Mouse (Mus musculus) E14TG2a.4 (cell line): Measurements from ENCODE around the gene Rps21.

Experiments
- H3K27me3 ChIP-seq: 2 replicates; pipeline ENCODE4 v1.6.1; 2014; ENCODE audit warnings: low read length, control low read depth; ENCODE audit not compliant: insufficient read depth
- H3K36me3 ChIP-seq: 2 replicates; pipeline ENCODE4 v1.6.1; 2014; ENCODE audit warnings: low read length, control low read depth; ENCODE audit not compliant: insufficient read depth
- H3K4me1 ChIP-seq: replicated peaks from 2 replicates; pipeline ENCODE4 v1.6.1; 2014; ENCODE audit warnings: low read depth, low read length, control low read depth
- H3K4me3 ChIP-seq: replicated peaks from 2 replicates; pipeline ENCODE4 v1.5.1; 2014; ENCODE audit warnings: mild to moderate bottlenecking, low read length
- H3K9me3 ChIP-seq: 2 replicates; pipeline ENCODE4 v1.6.1; 2014; ENCODE audit warnings: low read length, control low read depth
- CTCF ChIP-seq: conservative IDR thresholded peaks from 2 replicates; pipeline ENCODE4 v1.5.1; 2014; ENCODE audit warnings: low read length
- NANOG ChIP-seq: IDR thresholded peaks from 2 replicates; pipeline ENCODE4 v1.6.1; 2014; ENCODE audit warnings: borderline replicate concordance, low read length, mixed read lengths
- POU5F1 ChIP-seq: IDR thresholded peaks from 2 replicates; pipeline ENCODE4 v1.6.1; 2014; ENCODE audit warnings: low read length, borderline replicate concordance

Gene Rps21

GRCm38 (mm10) chr2:180234980-180235379 is 22.2 kb upstream of the Rps21 start:
- Histone ChIP-seq H3K4me3 (peak overlapping the region; percentile 68), H3K36me3 (no peaks in the 10 kb centered on the region; the same call in 1 of the 2 replicates), H3K9me3 (no peaks in the 10 kb centered on the region), H3K27me3 (no peaks in the 10 kb centered on the region), H3K4me1 (peaks cover 94% of the 10 kb centered on the region)
- TF ChIP-seq CTCF (no peak), POU5F1 (no peak), NANOG (no peak)

- Histone ChIP-seq H3K27me3 (no peaks in the 10 kb centered on the region), H3K36me3 (no peaks in the 10 kb centered on the region; the same call in 1 of the 2 replicates), H3K4me3 (peak overlapping the region; percentile 68), H3K9me3 (no peaks in the 10 kb centered on the region), H3K4me1 (peaks cover 86% of the 10 kb centered on the region)
- no peak for TF ChIP-seq CTCF
- TF ChIP-seq NANOG, result no peak
- TF ChIP-seq POU5F1, result no peak
Measured at GRCm38 (mm10) chr2:180235788-180236187, 21.4 kb upstream of the Rps21 start.

GRCm38 (mm10) chr2:180236500-180236899 is 20.7 kb upstream of the Rps21 start:
- H3K36me3 ChIP-seq, result no peaks in the 10 kb centered on the region; the same call in 1 of the 2 replicates
- peaks cover 79% of the 10 kb centered on the region for H3K4me1 ChIP-seq
- no peaks in the 10 kb centered on the region for H3K27me3 ChIP-seq
- H3K4me3 ChIP-seq, result peak overlapping the region; percentile 68
- H3K9me3 ChIP-seq, result peaks cover 4% of the 10 kb centered on the region
- TF ChIP-seq CTCF, result no peak
- TF ChIP-seq NANOG, result no peak
- no peak for TF ChIP-seq POU5F1

- TF ChIP-seq NANOG (no peak), CTCF (no peak), POU5F1 (no peak)
- peaks cover 9% of the 10 kb centered on the region for H3K9me3 ChIP-seq
- peak overlapping the region; percentile 32; the same call in 1 of the 2 replicates for H3K4me3 ChIP-seq
- H3K27me3 ChIP-seq, result no peaks in the 10 kb centered on the region
- H3K4me1 ChIP-seq, result peaks cover 75% of the 10 kb centered on the region
- no peaks in the 10 kb centered on the region; the same call in 1 of the 2 replicates for H3K36me3 ChIP-seq
Measured at GRCm38 (mm10) chr2:180236930-180237329, 20.2 kb upstream of the Rps21 start.

GRCm38 (mm10) chr2:180237601-180238345 is 19.4 kb upstream of the Rps21 start:
- Histone ChIP-seq H3K4me1 (peaks cover 71% of the 10 kb centered on the region), H3K27me3 (no peaks in the 10 kb centered on the region), H3K36me3 (no peaks in the 10 kb centered on the region; the same call in 1 of the 2 replicates), H3K9me3 (peaks cover 10% of the 10 kb centered on the region), H3K4me3 (peak overlapping the region; percentile 32; the same call in 1 of the 2 replicates)
- TF ChIP-seq POU5F1 (no peak), NANOG (no peak; the same call in 1 of the 2 replicates), CTCF (no peak)

GRCm38 (mm10) chr2:180238591-180238990 is 18.6 kb upstream of the Rps21 start:
- H3K36me3 ChIP-seq, result no peaks in the 10 kb centered on the region

GRCm38 (mm10) chr2:180243108-180243507 is 14.1 kb upstream of the Rps21 start:
- Histone ChIP-seq H3K36me3 (no peaks in the 10 kb centered on the region), H3K27me3 (no peaks in the 10 kb centered on the region), H3K4me1 (peaks cover 25% of the 10 kb centered on the region), H3K9me3 (peaks cover 17% of the 10 kb centered on the region), H3K4me3 (no peak overlapping the region)
- TF ChIP-seq CTCF (no peak), NANOG (no peak), POU5F1 (no peak)

More at GRCm38 (mm10) chr2:180238591-180238990, 18.6 kb upstream of the Rps21 start:
- Histone ChIP-seq H3K9me3 (peaks cover 10% of the 10 kb centered on the region), H3K27me3 (no peaks in the 10 kb centered on the region), H3K4me1 (peaks cover 62% of the 10 kb centered on the region), H3K4me3 (no peak overlapping the region)
- TF ChIP-seq NANOG, result no peak

- Histone ChIP-seq H3K4me1 (peaks cover 47% of the 10 kb centered on the region), H3K36me3 (no peaks in the 10 kb centered on the region), H3K27me3 (no peaks in the 10 kb centered on the region), H3K9me3 (peaks cover 7% of the 10 kb centered on the region), H3K4me3 (no peak overlapping the region)
- no peak for TF ChIP-seq POU5F1
- no peak for TF ChIP-seq NANOG
- TF ChIP-seq CTCF, result no peak
Measured at GRCm38 (mm10) chr2:180247916-180248315, 9.3 kb upstream of the Rps21 start.

- TF ChIP-seq POU5F1 (no peak), CTCF (no peak), NANOG (no peak)
- H3K9me3 ChIP-seq, result peaks cover 7% of the 10 kb centered on the region
- peaks cover 49% of the 10 kb centered on the region for H3K4me1 ChIP-seq
- H3K27me3 ChIP-seq, result no peaks in the 10 kb centered on the region
- H3K4me3 ChIP-seq, result peak overlapping the region; percentile 50
- H3K36me3 ChIP-seq, result no peaks in the 10 kb centered on the region
Measured at GRCm38 (mm10) chr2:180248947-180249660, 8.1 kb upstream of the Rps21 start.
